Mouse (Mus musculus) lung, embryonic 14.5 days (tissue): ENCODE results near the gene Lsm14a. TPM values are rescaled to one million over a fixed set of nuclear protein-coding genes. Genes with fewer than 3 reads are reported as not detected.

Experiments used
- ATAC-seq: fragments of 200-750 bp; cut with Nextera tagmentation; 2 replicates; pipeline ENCODE4 v1.8.0; 2017; ENCODE audit warnings: mild to moderate bottlenecking, moderate TSS enrichment, moderate library complexity; ENCODE audit not compliant: insufficient read depth
- DNase-seq: peaks from one replicate; pipeline ENCODE4 v3.0.0-alpha.2; 2015
- H3K27ac ChIP-seq: fragments of 300-500 bp; sonication (generic); 2 replicates; pipeline ENCODE4 v1.5.1; 2014; ENCODE audit warnings: low read depth, mild to moderate bottlenecking, moderate library complexity
- H3K27me3 ChIP-seq: fragments of 300-500 bp; sonication (generic); 2 replicates; pipeline ENCODE4 v1.6.1; 2014; ENCODE audit warnings: low read length, control low read depth; ENCODE audit not compliant: insufficient read depth
- H3K36me3 ChIP-seq: fragments of 300-500 bp; sonication (generic); 2 replicates; pipeline ENCODE4 v1.6.1; 2014; ENCODE audit warnings: control low read depth; ENCODE audit not compliant: insufficient read depth
- H3K4me1 ChIP-seq: fragments of 300-500 bp; sonication (generic); 2 replicates; pipeline ENCODE4 v1.6.1; 2014; ENCODE audit warnings: antibody characterized with exemption, control low read depth; ENCODE audit not compliant: insufficient read depth
- H3K4me2 ChIP-seq: fragments of 300-500 bp; sonication (generic); 2 replicates; pipeline ENCODE4 v1.6.1; 2014; ENCODE audit warnings: mild to moderate bottlenecking
- H3K4me3 ChIP-seq: fragments of 300-500 bp; sonication (generic); 2 replicates; pipeline ENCODE4 v1.5.1; 2014; ENCODE audit warnings: low read depth, low read length
- H3K9ac ChIP-seq: fragments of 300-500 bp; sonication (generic); 2 replicates; pipeline ENCODE4 v1.6.1; 2014
- H3K9me3 ChIP-seq: fragments of 300-500 bp; sonication (generic); 2 replicates; pipeline ENCODE4 v1.6.1; 2016; ENCODE audit warnings: low read depth, low read length, control low read depth
- CTCF ChIP-seq: IDR thresholded peaks from 2 replicates; pipeline ENCODE4 v1.5.1; 2016; ENCODE audit warnings: antibody characterized with exemption, low read depth
- WGBS: fragments of 180-500 bp; shearing (Covaris S2); extraction: QIAGEN DNeasy Blood & Tissue Kit; methylation state at CpG from one replicate; pipeline ENCODE4 v1.1.7; 2014; 5-methylcytosine and 5-hydroxymethylcytosine counted together
- polyA plus RNA-seq: library from polyadenylated mRNA; unstranded; fragments of >200 nt; fragmentation: Nextera tagmentation; extraction: Ambion mirVana; gene quantifications from 2 replicates; pipeline ENCODE4 v1.2.1, GENCODE M21; 2014

The Lsm14a gene
- polyA plus RNA-seq, 1 experiment from 2014 or later: 58.7 TPM

DNA sequence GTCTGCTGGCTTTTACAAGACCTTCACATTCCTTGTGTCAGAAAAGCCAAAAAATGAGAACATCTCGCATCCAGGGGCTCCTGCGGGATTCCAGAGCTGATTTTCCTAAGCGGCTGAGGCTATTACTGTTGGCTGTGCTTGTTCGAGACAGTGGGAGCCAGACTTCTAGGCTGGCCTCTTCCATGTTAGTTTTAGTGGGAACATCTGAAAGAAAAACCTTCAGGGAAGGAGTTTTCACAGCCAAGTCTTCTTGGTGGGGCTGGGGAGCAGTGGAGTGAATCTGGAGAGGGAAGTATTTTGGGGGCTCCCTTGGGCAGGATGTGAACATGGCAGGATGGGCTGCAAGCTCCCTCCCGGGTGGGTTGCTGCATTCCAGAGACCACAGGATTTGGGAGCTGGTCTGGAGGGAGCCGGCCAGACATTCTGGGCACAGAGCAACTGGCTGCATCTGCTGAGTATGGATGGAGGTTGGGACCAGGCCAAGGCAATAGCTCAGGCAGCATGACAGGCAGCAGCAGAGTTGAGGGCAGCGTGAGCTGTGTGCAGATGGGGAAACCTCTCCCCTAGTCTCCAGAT, 75.1 kb downstream of the Lsm14a start:
- TF ChIP-seq CTCF: no peak
- H3K27ac ChIP-seq: peak overlapping the region; percentile 82

DNA sequence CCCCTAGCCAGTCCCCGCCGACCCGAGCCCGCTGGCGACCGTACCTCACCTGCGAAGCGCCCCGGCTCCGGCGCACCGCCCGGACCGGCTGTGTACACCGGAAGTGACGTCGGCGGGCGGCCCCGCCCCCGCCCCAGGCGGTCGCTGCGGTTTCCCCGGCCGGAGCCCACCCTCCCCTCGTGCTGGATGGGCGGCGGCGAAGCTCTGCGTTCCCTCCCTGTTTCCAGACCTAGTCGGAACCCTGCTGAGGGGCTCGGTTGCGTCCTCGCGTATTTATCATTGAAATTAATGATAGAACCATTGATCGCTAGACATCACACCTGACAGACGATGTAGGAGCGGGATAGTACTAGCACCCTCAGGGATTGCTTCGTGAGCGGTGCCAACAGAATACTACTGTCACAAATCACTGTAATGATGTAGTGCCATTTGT, 79.7 kb downstream of the Lsm14a start, which contains the start of gene 4931406P16Rik:
Gene 4931406P16Rik (minus strand): TSS at position 109 of the 433 bp plus-strand sequence.
- H3K36me3 ChIP-seq: no peaks in the 10 kb centered on the region
- peak within 1 kb of the TSS; percentile 93 for H3K27ac ChIP-seq
- H3K9ac ChIP-seq: peak within 1 kb of the TSS; percentile 94
- peak; percentile 92 for DNase-seq
- no peak for TF ChIP-seq CTCF
- WGBS: 1% methylated on average over 41 of the region's 41 CpGs
- H3K4me3 ChIP-seq: peak within 1 kb of the TSS; percentile 90
- H3K27me3 ChIP-seq: no peaks in the 10 kb centered on the region
- no peaks in the 10 kb centered on the region for H3K9me3 ChIP-seq
- H3K4me1 ChIP-seq: peaks cover 7% of the 10 kb centered on the region; the same call in 1 of the 2 replicates
- ATAC-seq: peak; percentile 92
- peak within 1 kb of the TSS; percentile 81 for H3K4me2 ChIP-seq

More for the DNA sequence above, 75.1 kb downstream of the Lsm14a start:
- ATAC-seq: peak; percentile 71
- no peaks in the 10 kb centered on the region for H3K27me3 ChIP-seq
- peak; percentile 80 for DNase-seq
- 48% methylated on average over 7 of the region's 7 CpGs for WGBS
- no peaks in the 10 kb centered on the region for H3K9me3 ChIP-seq
- no peaks in the 10 kb centered on the region for H3K36me3 ChIP-seq
- no peak overlapping the region for H3K4me3 ChIP-seq
- no peak overlapping the region for H3K4me2 ChIP-seq
- H3K9ac ChIP-seq: no peak overlapping the region
- peaks cover 5% of the 10 kb centered on the region; the same call in 1 of the 2 replicates for H3K4me1 ChIP-seq

GRCm38 (mm10) chr7:34312786-34313442, 80.2 kb downstream of the Lsm14a start:
- Histone ChIP-seq H3K4me3 (peak overlapping the region; percentile 90), H3K4me2 (peak overlapping the region; percentile 81), H3K9me3 (no peaks in the 10 kb centered on the region), H3K9ac (peak overlapping the region; percentile 94), H3K27ac (peak overlapping the region; percentile 93), H3K4me1 (peaks cover 5% of the 10 kb centered on the region; the same call in 1 of the 2 replicates), H3K27me3 (no peaks in the 10 kb centered on the region), H3K36me3 (no peaks in the 10 kb centered on the region)
- peak; percentile 77 for DNase-seq
- peak; percentile 88 for ATAC-seq
- TF ChIP-seq CTCF: no peak
- whole genome bisulfite sequencing: under 1% methylated on average over 72 of the region's 73 CpGs

- Histone ChIP-seq H3K9me3 (no peaks in the 10 kb centered on the region), H3K36me3 (no peaks in the 10 kb centered on the region), H3K9ac (no peak overlapping the region), H3K4me3 (no peak overlapping the region), H3K27me3 (no peaks in the 10 kb centered on the region), H3K4me2 (peak overlapping the region; percentile 23; the same call in 1 of the 2 replicates), H3K27ac (peak overlapping the region; percentile 54; the same call in 1 of the 2 replicates), H3K4me1 (peaks cover 3% of the 10 kb centered on the region; the same call in 1 of the 2 replicates)
- DNase-seq: peak; percentile 70
- no peak for ATAC-seq
- WGBS: 31% methylated on average over 5 of the region's 5 CpGs
- no peak for TF ChIP-seq CTCF
Observed at GRCm38 (mm10) chr7:34309186-34309764, 83.8 kb downstream of the Lsm14a start.

- no peak for ATAC-seq
- H3K9me3 ChIP-seq: no peaks in the 10 kb centered on the region
- no peak overlapping the region for H3K9ac ChIP-seq
- no peaks in the 10 kb centered on the region for H3K27me3 ChIP-seq
- peak overlapping the region; percentile 23; the same call in 1 of the 2 replicates for H3K4me2 ChIP-seq
- no peak for DNase-seq
- no peak for TF ChIP-seq CTCF
- H3K4me3 ChIP-seq: no peak overlapping the region
- H3K4me1 ChIP-seq: peaks cover 3% of the 10 kb centered on the region; the same call in 1 of the 2 replicates
- H3K36me3 ChIP-seq: no peaks in the 10 kb centered on the region
- H3K27ac ChIP-seq: peak overlapping the region; percentile 54; the same call in 1 of the 2 replicates
- WGBS: 34% methylated on average over 5 of the region's 5 CpGs
Observed at GRCm38 (mm10) chr7:34308586-34308985, 84.5 kb downstream of the Lsm14a start.

DNA sequence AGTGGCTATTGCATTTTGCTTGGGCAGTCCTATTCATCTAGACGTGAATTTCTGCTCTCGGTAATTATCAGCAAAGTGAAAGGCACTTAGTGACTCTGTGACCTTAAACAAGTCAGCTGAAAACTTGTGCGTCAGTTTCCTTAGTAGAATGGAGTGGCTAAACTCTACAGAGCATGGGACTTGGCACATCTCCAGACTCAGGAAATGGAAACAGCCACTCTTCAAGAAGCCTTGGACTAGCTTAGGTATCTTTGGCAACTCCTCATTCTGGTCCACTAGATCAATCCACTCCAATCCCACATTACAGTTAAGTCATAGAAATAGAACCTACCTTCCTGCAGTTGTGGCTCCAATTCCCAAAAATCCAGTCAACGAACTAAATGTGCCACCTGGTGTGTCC, 87.7 kb downstream of the Lsm14a start:
- no peak for ATAC-seq
- Histone ChIP-seq H3K27me3 (no peaks in the 10 kb centered on the region), H3K4me1 (no peaks in the 10 kb centered on the region), H3K9ac (no peak overlapping the region), H3K4me2 (0 out of 2 replicates have a peak overlapping the region, but pooled peaks have one; percentile 1), H3K27ac (peak overlapping the region; percentile 54), H3K4me3 (no peak overlapping the region), H3K36me3 (peaks cover 4% of the 10 kb centered on the region; the same call in 1 of the 2 replicates), H3K9me3 (no peaks in the 10 kb centered on the region)
- DNase-seq: peak; percentile 73
- TF ChIP-seq CTCF: no peak
- WGBS: 40% methylated on average over 4 of the region's 4 CpGs
